Mouse (Mus musculus) erythroblast, embryonic 14.5 days (primary cell): ENCODE measurements around the gene Pde7b. TPM values are rescaled to one million over a fixed set of nuclear protein-coding genes. Genes with fewer than 3 reads are reported as not detected.

Source experiments
- H3K27me3 ChIP-seq: 2 replicates; pipeline ENCODE4 v1.6.1; 2012; ENCODE audit warnings: inconsistent platforms; ENCODE audit not compliant: control insufficient read depth
- H3K36me3 ChIP-seq: 2 replicates; pipeline ENCODE4 v1.6.1; 2012; ENCODE audit warnings: mild to moderate bottlenecking, inconsistent platforms; ENCODE audit not compliant: control insufficient read depth
- H3K4me1 ChIP-seq: 2 replicates; pipeline ENCODE4 v1.6.1; 2012; ENCODE audit warnings: inconsistent platforms; ENCODE audit not compliant: control insufficient read depth
- H3K4me3 ChIP-seq: replicated peaks from 2 replicates; pipeline ENCODE3; 2012; ENCODE audit warnings: moderate library complexity, mild to moderate bottlenecking, inconsistent platforms
- H3K9me3 ChIP-seq: 2 replicates; pipeline ENCODE4 v1.6.1; 2012; ENCODE audit warnings: low read length, inconsistent platforms, mixed read lengths; ENCODE audit not compliant: control insufficient read depth
- GATA1 ChIP-seq: IDR thresholded peaks from 2 replicates; pipeline ENCODE4 v1.6.1; 2012; ENCODE audit warnings: low read length, inconsistent platforms, mixed read lengths
- TAL1 ChIP-seq: IDR thresholded peaks from 3 replicates; pipeline ENCODE4 v1.6.1; 2012; ENCODE audit warnings: low read length, inconsistent platforms, mixed read lengths
- polyA plus RNA-seq: library from polyadenylated mRNA; stranded (reverse); fragments of >175 nt; gene quantifications from 2 replicates; pipeline ENCODE4 v1.2.3, GENCODE M21; 2012

Pde7b gene
- polyA plus RNA-seq, 1 experiment, result not detected

DNA sequence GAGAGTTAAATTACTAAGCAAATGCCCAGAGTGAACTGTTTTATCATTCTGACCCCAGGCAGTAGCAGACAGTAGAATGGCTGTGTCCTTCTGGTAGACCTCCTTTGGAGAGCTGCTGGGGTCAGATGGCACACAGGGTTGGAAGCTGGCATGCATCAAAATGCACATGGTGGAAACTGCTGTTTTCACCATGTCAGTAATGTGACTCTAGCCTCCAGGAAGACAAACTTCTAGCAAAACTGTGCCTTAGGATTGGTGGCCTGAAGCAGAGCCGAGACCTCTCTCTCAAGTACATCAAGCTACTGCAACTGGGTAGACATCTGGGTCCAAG lies 91.8 kb downstream of the Pde7b start:
- no peak for TF ChIP-seq GATA1
- TF ChIP-seq TAL1, result no peak
- Histone ChIP-seq H3K27me3 (no peaks in the 10 kb centered on the region), H3K36me3 (no peaks in the 10 kb centered on the region), H3K4me3 (no peak overlapping the region), H3K4me1 (no peaks in the 10 kb centered on the region), H3K9me3 (no peaks in the 10 kb centered on the region)

DNA sequence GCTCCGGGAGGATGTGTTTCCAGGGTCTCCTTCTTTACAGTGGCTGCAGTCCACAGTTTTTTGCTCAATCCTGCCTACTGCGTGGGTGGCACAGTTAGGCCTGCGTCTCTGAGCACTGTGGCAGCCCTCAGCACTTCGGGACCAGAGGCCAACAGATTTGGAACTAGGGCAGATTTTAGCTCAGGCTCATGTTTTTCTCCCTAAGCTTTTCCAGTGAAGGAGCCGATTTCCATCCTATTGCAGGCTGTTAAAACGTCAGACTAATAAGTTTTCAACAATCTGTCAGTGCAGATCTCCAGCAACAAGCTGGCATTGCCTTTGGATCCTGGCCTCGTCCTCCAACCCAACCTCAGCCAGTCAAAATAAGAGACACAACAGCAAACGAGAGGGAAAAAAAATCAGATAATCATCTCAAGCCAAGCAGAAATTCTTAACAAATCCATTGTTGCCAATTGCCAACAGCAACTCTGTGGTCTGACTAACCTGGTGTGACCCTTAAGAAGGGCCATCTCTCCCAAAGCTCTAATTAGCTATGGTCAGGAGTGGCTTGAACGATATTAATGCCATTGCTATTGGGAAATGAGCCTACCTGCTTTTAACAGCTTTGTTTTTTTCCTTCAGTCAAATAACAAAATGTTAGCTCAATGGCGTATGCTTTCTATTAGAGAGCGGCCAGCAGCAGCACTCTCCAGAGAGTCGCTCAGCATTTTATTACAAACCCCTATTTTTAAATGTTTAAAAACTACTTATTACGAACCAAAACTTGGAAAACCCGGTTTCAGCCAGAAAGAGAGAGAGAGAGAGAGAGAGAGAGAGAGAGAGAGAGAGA lies 92.4 kb downstream of the Pde7b start:
- Histone ChIP-seq H3K27me3 (no peaks in the 10 kb centered on the region), H3K4me3 (no peak overlapping the region)
- TF ChIP-seq GATA1 (no peak), TAL1 (no peak)

DNA sequence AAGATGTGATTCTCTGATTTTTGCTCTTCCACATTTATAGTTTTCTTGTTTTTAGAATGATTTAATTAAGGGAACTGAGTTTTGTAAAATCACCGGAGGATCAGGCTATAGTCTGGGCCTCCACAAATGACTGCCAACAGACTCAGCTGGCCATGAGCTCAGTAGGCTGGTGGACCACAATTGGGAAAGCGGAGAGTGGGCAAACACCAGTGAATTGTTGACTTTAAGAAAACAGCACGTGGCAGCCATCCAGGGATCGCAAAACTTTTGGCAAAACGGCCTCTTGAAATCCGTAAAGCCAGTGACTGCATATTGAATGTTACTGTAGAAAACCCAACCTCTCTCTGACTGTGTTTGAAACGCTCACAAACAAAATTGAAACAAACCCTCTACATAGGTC lies 94.8 kb downstream of the Pde7b start:
- Histone ChIP-seq H3K9me3 (no peaks in the 10 kb centered on the region), H3K36me3 (no peaks in the 10 kb centered on the region), H3K4me1 (peaks cover 7% of the 10 kb centered on the region), H3K27me3 (no peaks in the 10 kb centered on the region), H3K4me3 (no peak overlapping the region)
- TF ChIP-seq TAL1 (no peak), GATA1 (no peak)

More for the DNA sequence above, 92.4 kb downstream of the Pde7b start:
- H3K4me1 ChIP-seq, result no peaks in the 10 kb centered on the region
- H3K9me3 ChIP-seq, result no peaks in the 10 kb centered on the region
- no peaks in the 10 kb centered on the region for H3K36me3 ChIP-seq

DNA sequence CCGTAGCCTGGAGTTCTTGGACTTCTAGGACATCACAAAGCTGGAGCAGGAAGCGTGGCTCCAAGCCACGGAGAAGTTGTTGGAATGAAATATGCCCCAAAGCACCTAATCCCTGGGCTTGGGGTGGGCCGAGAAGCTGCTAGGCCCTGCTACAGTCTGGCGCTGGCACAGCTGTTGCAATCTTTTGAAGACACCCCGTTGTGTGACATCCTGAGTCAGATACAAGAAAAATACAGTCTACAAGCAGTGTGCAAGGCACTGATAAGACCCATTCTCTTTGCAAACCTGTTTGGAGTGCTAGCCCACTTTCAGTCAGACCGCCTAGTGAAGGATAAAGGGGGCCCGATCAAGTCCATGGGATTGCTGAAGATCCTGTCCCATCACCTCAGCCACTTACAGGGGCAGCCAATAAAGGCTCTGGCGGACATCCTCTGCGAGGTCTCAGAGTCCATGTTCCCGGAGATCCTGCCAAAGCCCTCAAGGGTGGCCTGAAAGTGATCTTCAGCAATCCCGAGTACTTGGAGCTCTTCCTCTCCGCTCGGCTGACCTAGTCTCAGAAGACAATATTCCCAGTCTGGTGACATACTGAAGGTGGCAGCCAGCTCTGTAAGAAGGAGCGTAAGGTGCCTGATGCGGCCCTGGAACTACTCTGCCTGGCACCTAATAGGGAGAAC lies 99.0 kb downstream of the Pde7b start:
- H3K36me3 ChIP-seq, result no peaks in the 10 kb centered on the region
- no peaks in the 10 kb centered on the region for H3K27me3 ChIP-seq
- H3K4me1 ChIP-seq, result peaks cover 7% of the 10 kb centered on the region
- H3K4me3 ChIP-seq, result no peak overlapping the region
- no peaks in the 10 kb centered on the region for H3K9me3 ChIP-seq
- TF ChIP-seq GATA1, result no peak
- no peak for TF ChIP-seq TAL1

DNA sequence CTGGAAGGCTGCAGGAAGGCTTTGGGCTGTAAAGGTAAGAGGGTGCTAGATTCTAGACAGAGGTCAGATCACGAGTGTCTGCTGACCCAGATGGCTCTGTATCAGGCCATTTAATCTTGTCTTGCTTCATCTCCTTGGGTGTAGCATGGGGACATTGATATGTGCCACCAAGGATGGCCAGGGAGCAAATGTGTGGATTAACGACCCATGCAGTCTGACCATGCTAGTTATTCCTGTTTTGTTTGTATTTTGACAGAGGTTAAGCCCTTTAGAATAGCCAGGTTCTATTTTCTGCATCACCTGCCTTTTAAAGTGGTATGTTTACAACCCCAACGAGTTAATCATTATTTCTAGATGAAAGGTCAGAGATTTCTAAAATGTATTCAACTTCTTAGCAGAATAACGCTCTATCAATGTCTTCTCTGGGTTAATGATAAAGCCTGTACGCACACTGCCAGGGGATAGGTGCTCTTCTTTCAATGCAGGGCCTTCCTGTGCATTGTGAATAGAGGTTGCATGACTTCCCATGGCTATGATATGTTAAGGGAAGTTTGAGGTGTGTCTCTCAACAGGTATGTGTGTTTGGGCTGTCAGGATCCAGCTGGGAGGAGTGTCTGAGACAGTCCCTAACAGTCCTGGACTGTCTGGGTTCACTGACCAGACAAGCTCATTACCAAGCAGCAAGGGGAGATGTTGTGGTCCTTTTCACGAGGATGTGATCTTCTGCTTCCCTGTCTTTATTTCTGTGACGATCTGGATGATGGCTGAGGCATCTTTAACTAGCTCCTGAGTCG lies 103.0 kb downstream of the Pde7b start:
- Histone ChIP-seq H3K27me3 (no peaks in the 10 kb centered on the region), H3K4me3 (no peak overlapping the region), H3K4me1 (peaks cover 7% of the 10 kb centered on the region), H3K36me3 (no peaks in the 10 kb centered on the region), H3K9me3 (no peaks in the 10 kb centered on the region)
- TF ChIP-seq TAL1, result no peak
- no peak for TF ChIP-seq GATA1

DNA sequence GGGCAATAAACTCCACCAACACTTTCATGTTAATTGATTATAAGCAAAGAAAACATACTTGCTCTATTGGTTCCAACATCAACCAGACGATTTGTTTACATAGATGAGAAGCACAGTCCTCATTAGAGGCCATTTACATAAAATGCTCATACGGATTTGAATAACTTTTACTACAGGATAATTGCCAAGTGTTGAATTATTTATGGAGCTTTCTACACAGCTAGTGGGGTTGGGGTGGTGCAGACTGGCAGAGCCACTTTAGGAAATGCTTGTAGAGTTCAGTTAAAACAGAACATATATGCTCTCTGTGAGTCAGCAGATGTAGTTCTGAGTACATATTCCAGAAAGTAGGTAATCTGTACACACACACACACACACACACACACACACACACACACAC lies 118.9 kb downstream of the Pde7b start:
- TF ChIP-seq GATA1, result no peak
- no peak for TF ChIP-seq TAL1
- H3K4me1 ChIP-seq, result no peaks in the 10 kb centered on the region

DNA sequence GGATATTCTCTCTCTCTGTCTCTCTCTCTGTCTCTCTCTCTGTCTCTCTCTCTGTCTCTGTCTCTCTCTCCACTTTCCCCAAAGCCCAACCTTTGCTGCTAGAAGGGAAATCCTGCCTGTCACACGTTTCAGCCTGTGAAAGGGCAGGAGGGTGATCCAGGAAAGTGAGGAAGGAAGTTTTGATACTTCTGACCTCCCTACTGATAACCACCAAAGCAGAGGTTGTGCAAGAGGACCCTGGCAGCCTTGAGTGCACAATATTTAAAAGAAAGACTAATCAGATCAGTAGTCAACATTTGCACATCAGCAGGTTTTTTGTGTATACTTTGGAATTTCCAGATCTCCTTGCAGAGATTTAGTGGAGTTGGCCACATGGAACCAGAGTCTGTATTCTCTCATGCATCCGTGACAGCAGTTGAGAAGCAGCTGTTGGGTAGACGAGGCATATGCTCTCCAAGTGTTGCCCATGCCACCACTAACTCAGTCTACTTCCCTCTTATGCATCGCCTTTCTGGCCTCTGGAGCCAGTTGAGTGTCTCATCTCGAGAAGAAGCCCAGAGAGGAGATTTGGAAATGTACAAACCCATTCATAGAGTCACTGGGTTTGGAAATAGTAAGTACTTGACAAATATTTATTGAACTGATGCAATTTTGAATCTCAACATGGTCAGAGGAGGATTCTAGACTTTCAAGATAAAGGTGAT lies 129.6 kb downstream of the Pde7b start:
- Histone ChIP-seq H3K4me3 (no peak overlapping the region), H3K4me1 (no peaks in the 10 kb centered on the region), H3K27me3 (no peaks in the 10 kb centered on the region), H3K9me3 (no peaks in the 10 kb centered on the region), H3K36me3 (no peaks in the 10 kb centered on the region)
- TF ChIP-seq GATA1 (no peak), TAL1 (no peak)

More for the DNA sequence above, 118.9 kb downstream of the Pde7b start:
- H3K36me3 ChIP-seq, result no peaks in the 10 kb centered on the region
- no peaks in the 10 kb centered on the region for H3K9me3 ChIP-seq
- no peaks in the 10 kb centered on the region for H3K27me3 ChIP-seq
- H3K4me3 ChIP-seq, result no peak overlapping the region

DNA sequence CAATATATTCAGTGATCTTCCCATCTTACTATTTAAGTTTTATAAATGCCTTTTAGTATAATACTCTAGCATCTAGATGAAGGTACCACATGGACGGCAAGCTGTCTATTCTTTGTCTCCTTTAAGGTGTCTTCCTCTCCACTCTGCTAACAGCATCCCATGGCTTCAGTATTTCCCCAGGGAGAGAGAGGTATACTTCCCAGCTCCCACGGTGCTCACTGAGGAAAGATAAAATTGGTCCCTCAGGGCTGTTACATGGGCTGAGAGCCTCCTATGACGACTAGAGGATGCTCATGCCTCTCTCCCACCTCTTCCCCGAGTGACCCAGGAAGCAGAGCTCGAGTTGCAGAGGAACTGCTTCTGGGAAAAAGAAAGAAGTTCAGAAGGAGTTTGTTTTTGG lies 130.9 kb downstream of the Pde7b start:
- H3K27me3 ChIP-seq, result no peaks in the 10 kb centered on the region

More for the DNA sequence above, 130.9 kb downstream of the Pde7b start:
- Histone ChIP-seq H3K9me3 (no peaks in the 10 kb centered on the region), H3K4me1 (no peaks in the 10 kb centered on the region), H3K4me3 (no peak overlapping the region), H3K36me3 (no peaks in the 10 kb centered on the region)
- TF ChIP-seq GATA1, result no peak
- TF ChIP-seq TAL1, result no peak
